Mouse (Mus musculus) embryonic facial prominence, embryonic 13.5 days (tissue): Measurements from ENCODE around the gene Ttc39b. TPM values are rescaled to one million over a fixed set of nuclear protein-coding genes. Genes with fewer than 3 reads are reported as not detected.

ENCODE experiments used
- ATAC-seq: fragments of 200-750 bp; cut with Nextera tagmentation; 2 replicates; pipeline ENCODE4 v1.8.0; 2017; ENCODE audit warnings: low read depth; ENCODE audit not compliant: insufficient number of reproducible peaks, insufficient read depth, low FRiP score, low TSS enrichment
- H3K27ac ChIP-seq: fragments of 300-500 bp; sonication (generic); 2 replicates; pipeline ENCODE4 v1.5.1; 2015; ENCODE audit warnings: moderate library complexity, mild to moderate bottlenecking, inconsistent platforms
- H3K27me3 ChIP-seq: fragments of 300-500 bp; sonication (generic); 2 replicates; pipeline ENCODE4 v1.6.1; 2015; ENCODE audit warnings: mild to moderate bottlenecking, inconsistent platforms
- H3K36me3 ChIP-seq: fragments of 300-500 bp; sonication (generic); 2 replicates; pipeline ENCODE4 v1.6.1; 2015; ENCODE audit warnings: mild to moderate bottlenecking, inconsistent platforms
- H3K4me1 ChIP-seq: fragments of 300-500 bp; sonication (generic); 2 replicates; pipeline ENCODE4 v1.6.1; 2015; ENCODE audit warnings: inconsistent platforms
- H3K4me2 ChIP-seq: fragments of 300-500 bp; sonication (generic); 2 replicates; pipeline ENCODE4 v1.6.1; 2015; ENCODE audit warnings: moderate library complexity, mild to moderate bottlenecking, inconsistent platforms
- H3K4me3 ChIP-seq: fragments of 300-500 bp; sonication (generic); 2 replicates; pipeline ENCODE4 v1.5.1; 2015; ENCODE audit warnings: mild to moderate bottlenecking, inconsistent platforms
- H3K9ac ChIP-seq: fragments of 300-500 bp; sonication (generic); 2 replicates; pipeline ENCODE4 v1.6.1; 2015; ENCODE audit warnings: mild to moderate bottlenecking, inconsistent platforms
- H3K9me3 ChIP-seq: fragments of 300-500 bp; sonication (generic); 2 replicates; pipeline ENCODE4 v1.6.1; 2016; ENCODE audit warnings: inconsistent platforms
- WGBS: fragments of 180-500 bp; shearing (Covaris S2); methylation state at CpG from one replicate; pipeline ENCODE4 v1.1.7; 2015; ENCODE audit warnings: mixed read lengths; 5-methylcytosine and 5-hydroxymethylcytosine counted together
- polyA plus RNA-seq: library from polyadenylated mRNA; unstranded; fragments of >200 nt; fragmentation: Nextera tagmentation; extraction: Ambion mirVana; gene quantifications from 2 replicates; pipeline ENCODE4 v1.2.1, GENCODE M21; 2015

The Ttc39b gene
- polyA plus RNA-seq, 1 experiment from 2014 or later: 3.5 TPM

- H3K36me3 ChIP-seq: no peaks in the 10 kb centered on the region
- no peak overlapping the region for H3K9ac ChIP-seq
- H3K4me1 ChIP-seq: peaks cover 13% of the 10 kb centered on the region
- no peak overlapping the region; the same call in 1 of the 2 replicates for H3K4me2 ChIP-seq
- no peak for ATAC-seq
- H3K9me3 ChIP-seq: no peaks in the 10 kb centered on the region
- 32% methylated on average over 13 of the region's 13 CpGs for WGBS
- H3K27ac ChIP-seq: no peak overlapping the region
- H3K4me3 ChIP-seq: no peak overlapping the region
- no peaks in the 10 kb centered on the region for H3K27me3 ChIP-seq
Observed at GRCm38 (mm10) chr4:83302887-83303827, 20.9 kb downstream of the Ttc39b start.

- no peak for ATAC-seq
- H3K9ac ChIP-seq: no peak overlapping the region
- no peak overlapping the region for H3K27ac ChIP-seq
- H3K4me3 ChIP-seq: no peak overlapping the region
- peaks cover 9% of the 10 kb centered on the region for H3K4me1 ChIP-seq
- WGBS: 91% methylated on average over 16 of the region's 16 CpGs
- H3K4me2 ChIP-seq: no peak overlapping the region
- H3K27me3 ChIP-seq: no peaks in the 10 kb centered on the region
- H3K9me3 ChIP-seq: no peaks in the 10 kb centered on the region
- H3K36me3 ChIP-seq: no peaks in the 10 kb centered on the region
Observed at GRCm38 (mm10) chr4:83302123-83302737, 21.8 kb downstream of the Ttc39b start.

GRCm38 (mm10) chr4:83301713-83302112 is 22.3 kb downstream of the Ttc39b start:
- no peak for ATAC-seq
- no peak overlapping the region for H3K4me2 ChIP-seq
- 92% methylated on average over 1 of the region's 1 CpGs for WGBS
- H3K4me3 ChIP-seq: no peak overlapping the region
- no peak overlapping the region for H3K9ac ChIP-seq
- H3K27ac ChIP-seq: no peak overlapping the region
- H3K36me3 ChIP-seq: no peaks in the 10 kb centered on the region
- no peaks in the 10 kb centered on the region for H3K9me3 ChIP-seq
- peaks cover 9% of the 10 kb centered on the region for H3K4me1 ChIP-seq
- no peaks in the 10 kb centered on the region for H3K27me3 ChIP-seq

GRCm38 (mm10) chr4:83284768-83285350 is 39.2 kb downstream of the Ttc39b start:
- ATAC-seq: no peak
- H3K4me2 ChIP-seq: peak overlapping the region; percentile 88
- peaks cover 23% of the 10 kb centered on the region for H3K4me1 ChIP-seq
- 3% methylated on average over 12 of the region's 12 CpGs for WGBS
- no peak overlapping the region for H3K27ac ChIP-seq
- peak overlapping the region; percentile 64 for H3K9ac ChIP-seq
- peak overlapping the region; percentile 42 for H3K4me3 ChIP-seq
- no peaks in the 10 kb centered on the region for H3K9me3 ChIP-seq
- H3K36me3 ChIP-seq: no peaks in the 10 kb centered on the region
- H3K27me3 ChIP-seq: no peaks in the 10 kb centered on the region

GRCm38 (mm10) chr4:83283973-83284767 is 39.9 kb downstream of the Ttc39b start:
- 0 out of 2 replicates have a peak, but pooled peaks have one; percentile 32 for ATAC-seq
- H3K27ac ChIP-seq: no peak overlapping the region
- H3K4me1 ChIP-seq: peaks cover 26% of the 10 kb centered on the region
- no peaks in the 10 kb centered on the region for H3K36me3 ChIP-seq
- no peaks in the 10 kb centered on the region for H3K9me3 ChIP-seq
- no peaks in the 10 kb centered on the region for H3K27me3 ChIP-seq
- peak overlapping the region; percentile 88 for H3K4me2 ChIP-seq
- peak overlapping the region; percentile 64 for H3K9ac ChIP-seq
- H3K4me3 ChIP-seq: peak overlapping the region; percentile 42
- 6% methylated on average over 19 of the region's 19 CpGs for WGBS

GRCm38 (mm10) chr4:83282424-83282823 is 41.6 kb downstream of the Ttc39b start:
- no peak for ATAC-seq
- 71% methylated on average over 6 of the region's 6 CpGs for WGBS
- Histone ChIP-seq H3K4me2 (no peak overlapping the region), H3K27me3 (no peaks in the 10 kb centered on the region), H3K9ac (no peak overlapping the region), H3K36me3 (no peaks in the 10 kb centered on the region), H3K4me1 (peaks cover 26% of the 10 kb centered on the region), H3K9me3 (no peaks in the 10 kb centered on the region), H3K4me3 (no peak overlapping the region), H3K27ac (no peak overlapping the region)

GRCm38 (mm10) chr4:83279236-83279635 is 44.8 kb downstream of the Ttc39b start:
- no peak for ATAC-seq
- H3K4me1 ChIP-seq: peaks cover 19% of the 10 kb centered on the region
- no peaks in the 10 kb centered on the region for H3K27me3 ChIP-seq
- no peak overlapping the region for H3K4me2 ChIP-seq
- no peaks in the 10 kb centered on the region for H3K9me3 ChIP-seq
- no peak overlapping the region for H3K27ac ChIP-seq
- no peaks in the 10 kb centered on the region for H3K36me3 ChIP-seq
- 87% methylated on average over 7 of the region's 7 CpGs for WGBS
- no peak overlapping the region for H3K9ac ChIP-seq
- no peak overlapping the region for H3K4me3 ChIP-seq

- H3K36me3 ChIP-seq: no peaks in the 10 kb centered on the region
- 71% methylated on average over 2 of the region's 2 CpGs for WGBS
- ATAC-seq: no peak
- H3K4me1 ChIP-seq: peaks cover 4% of the 10 kb centered on the region
- no peaks in the 10 kb centered on the region for H3K27me3 ChIP-seq
- no peak overlapping the region for H3K4me3 ChIP-seq
- no peak overlapping the region for H3K9ac ChIP-seq
- H3K27ac ChIP-seq: no peak overlapping the region
- H3K9me3 ChIP-seq: no peaks in the 10 kb centered on the region
- H3K4me2 ChIP-seq: no peak overlapping the region
Observed at GRCm38 (mm10) chr4:83274241-83274640, 49.8 kb downstream of the Ttc39b start.

GRCm38 (mm10) chr4:83273616-83274050 is 50.4 kb downstream of the Ttc39b start:
- no peaks in the 10 kb centered on the region for H3K36me3 ChIP-seq
- peaks cover 4% of the 10 kb centered on the region for H3K4me1 ChIP-seq
- no peak overlapping the region for H3K4me2 ChIP-seq
- no peak overlapping the region for H3K27ac ChIP-seq
- H3K4me3 ChIP-seq: no peak overlapping the region
- H3K9me3 ChIP-seq: no peaks in the 10 kb centered on the region
- ATAC-seq: no peak
- H3K9ac ChIP-seq: no peak overlapping the region
- no peaks in the 10 kb centered on the region for H3K27me3 ChIP-seq
- 91% methylated on average over 19 of the region's 19 CpGs for WGBS

GRCm38 (mm10) chr4:83272917-83273615 is 51.0 kb downstream of the Ttc39b start:
- Histone ChIP-seq H3K27me3 (no peaks in the 10 kb centered on the region), H3K9me3 (no peaks in the 10 kb centered on the region), H3K4me2 (no peak overlapping the region), H3K36me3 (no peaks in the 10 kb centered on the region), H3K9ac (no peak overlapping the region), H3K4me3 (no peak overlapping the region), H3K4me1 (peaks cover 4% of the 10 kb centered on the region), H3K27ac (no peak overlapping the region)
- WGBS: 79% methylated on average over 9 of the region's 9 CpGs
- no peak for ATAC-seq

GRCm38 (mm10) chr4:83270481-83270880 is 53.6 kb downstream of the Ttc39b start:
- Histone ChIP-seq H3K27ac (no peak overlapping the region), H3K4me1 (peaks cover 4% of the 10 kb centered on the region), H3K27me3 (no peaks in the 10 kb centered on the region), H3K9ac (no peak overlapping the region), H3K4me3 (no peak overlapping the region), H3K9me3 (no peaks in the 10 kb centered on the region), H3K4me2 (no peak overlapping the region), H3K36me3 (no peaks in the 10 kb centered on the region)
- whole genome bisulfite sequencing: 94% methylated on average over 8 of the region's 8 CpGs
- ATAC-seq: no peak
